Mouse (Mus musculus): Measurements from ENCODE around the gene 1810010H24Rik. TPM values are rescaled to one million over a fixed set of nuclear protein-coding genes. Genes with fewer than 3 reads are reported as not detected.

The 1810010H24Rik gene
- polyA plus RNA-seq, 1 experiment from 2014 or later, result 2.5 TPM

DNA sequence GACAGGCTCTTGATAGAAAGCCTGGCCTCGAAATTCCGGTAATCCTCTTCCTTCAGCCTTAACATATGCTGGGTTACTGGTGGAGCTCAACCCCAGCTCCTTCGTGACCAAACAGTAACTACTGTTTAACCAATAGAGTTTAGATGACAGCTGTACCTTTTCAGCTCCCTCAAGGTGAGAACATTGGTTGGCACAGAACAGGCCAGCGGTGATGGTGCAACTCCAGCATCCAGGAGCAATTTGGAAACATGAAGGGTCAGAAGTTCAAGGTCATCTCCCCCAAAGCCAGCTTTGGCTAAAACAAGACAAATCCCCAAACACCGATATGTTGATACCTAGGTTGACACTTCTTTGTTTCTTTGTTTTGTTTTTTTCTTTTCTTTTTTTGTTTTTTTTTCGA, 3.3 kb downstream of the 1810010H24Rik start:
- Histone ChIP-seq H3K4me2 (replicated peaks; ENCODE audit: low read depth, low read length) (peak overlapping the region; percentile 93), H3K36me3 (ENCODE audit: control insufficient read depth, insufficient read depth, low read length) (no peaks in the 10 kb centered on the region), H3K9me3 (ENCODE audit: control insufficient read depth, low read depth, low read length) (no peaks in the 10 kb centered on the region), H3K4me3 (ENCODE audit: low read depth, low read length) (peak overlapping the region; percentile 51), H3K4me1 (ENCODE audit: control insufficient read depth, insufficient read depth, low read length) (peaks cover 11% of the 10 kb centered on the region; the same call in 1 of the 2 replicates), H3K27me3 (ENCODE audit: control insufficient read depth, insufficient read depth, low read length) (no peaks in the 10 kb centered on the region), H3K9ac (replicated peaks; ENCODE audit: low read depth, low read length) (peak overlapping the region; percentile 51; the same call in 1 of the 2 replicates), H3K27ac (ENCODE audit: low read length) (no peak overlapping the region)
- ATAC-seq (ENCODE audit: insufficient number of reproducible peaks, insufficient read depth, low FRiP score, low read depth), result no peak
- 52% methylated on average over 6 of the region's 6 CpGs for WGBS

DNA sequence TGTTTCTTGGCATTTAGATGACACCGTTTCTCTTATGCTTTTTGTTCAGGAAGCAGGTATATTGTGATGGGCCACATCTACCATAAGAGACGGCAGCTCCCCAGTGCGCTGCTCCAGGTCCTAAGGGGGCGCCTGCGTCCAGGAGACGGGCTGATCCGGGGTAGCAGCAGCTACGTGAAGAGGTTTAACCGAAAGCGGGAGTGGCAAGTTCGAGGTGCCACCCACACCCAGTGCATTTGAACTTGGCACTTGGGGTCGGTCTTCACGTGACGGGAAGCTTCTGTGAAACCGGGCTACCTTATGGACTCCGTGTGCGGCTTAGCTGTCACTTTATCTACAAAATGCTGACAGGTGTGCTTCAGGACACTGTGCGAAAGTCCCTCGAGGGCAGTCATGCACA, 4.1 kb downstream of the 1810010H24Rik start:
- H3K4me3 ChIP-seq (ENCODE audit: low read depth, low read length), result no peak overlapping the region
- H3K36me3 ChIP-seq (ENCODE audit: control insufficient read depth, insufficient read depth, low read length), result no peaks in the 10 kb centered on the region
- no peaks in the 10 kb centered on the region for H3K9me3 ChIP-seq (ENCODE audit: control insufficient read depth, low read depth, low read length)
- no peak overlapping the region for H3K27ac ChIP-seq (ENCODE audit: low read length)
- no peak for ATAC-seq (ENCODE audit: insufficient number of reproducible peaks, insufficient read depth, low FRiP score, low read depth)
- no peak overlapping the region for H3K9ac ChIP-seq (replicated peaks; ENCODE audit: low read depth, low read length)
- no peak overlapping the region for H3K4me2 ChIP-seq (replicated peaks; ENCODE audit: low read depth, low read length)
- H3K27me3 ChIP-seq (ENCODE audit: control insufficient read depth, insufficient read depth, low read length), result no peaks in the 10 kb centered on the region
- peaks cover 11% of the 10 kb centered on the region; the same call in 1 of the 2 replicates for H3K4me1 ChIP-seq (ENCODE audit: control insufficient read depth, insufficient read depth, low read length)
- 42% methylated on average over 19 of the region's 19 CpGs for WGBS

DNA sequence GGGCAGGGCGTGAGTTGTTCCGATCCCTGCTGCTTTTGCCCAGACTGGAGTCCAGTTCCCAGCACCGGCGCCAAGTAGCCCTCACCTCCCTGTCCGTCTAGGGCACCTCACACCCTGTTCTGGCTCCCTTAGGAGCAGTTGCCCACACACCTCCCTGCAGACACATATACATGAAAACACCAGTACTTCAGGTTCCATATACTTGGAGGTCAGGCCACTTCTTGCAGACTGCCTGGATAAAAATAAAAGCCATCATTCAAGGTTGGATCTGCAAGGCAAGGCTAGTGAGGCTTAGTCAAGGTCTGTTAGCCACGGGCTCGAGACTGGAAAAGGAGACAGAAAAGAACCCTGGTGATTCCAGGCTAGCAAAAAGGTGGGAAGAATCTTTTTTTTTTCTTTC, 6.2 kb downstream of the 1810010H24Rik start:
- H3K36me3 ChIP-seq (ENCODE audit: control insufficient read depth, insufficient read depth, low read length), result peaks cover 7% of the 10 kb centered on the region
- H3K9me3 ChIP-seq (ENCODE audit: control insufficient read depth, low read depth, low read length), result no peaks in the 10 kb centered on the region
- ATAC-seq (ENCODE audit: insufficient number of reproducible peaks, insufficient read depth, low FRiP score, low read depth), result no peak
- H3K27me3 ChIP-seq (ENCODE audit: control insufficient read depth, insufficient read depth, low read length), result no peaks in the 10 kb centered on the region
- H3K4me1 ChIP-seq (ENCODE audit: control insufficient read depth, insufficient read depth, low read length), result peaks cover 2% of the 10 kb centered on the region; the same call in 1 of the 2 replicates
- 47% methylated on average over 7 of the region's 7 CpGs for WGBS
- no peak overlapping the region for H3K4me2 ChIP-seq (replicated peaks; ENCODE audit: low read depth, low read length)
- no peak overlapping the region for H3K27ac ChIP-seq (ENCODE audit: low read length)
- H3K9ac ChIP-seq (replicated peaks; ENCODE audit: low read depth, low read length), result no peak overlapping the region
- no peak overlapping the region for H3K4me3 ChIP-seq (ENCODE audit: low read depth, low read length)

DNA sequence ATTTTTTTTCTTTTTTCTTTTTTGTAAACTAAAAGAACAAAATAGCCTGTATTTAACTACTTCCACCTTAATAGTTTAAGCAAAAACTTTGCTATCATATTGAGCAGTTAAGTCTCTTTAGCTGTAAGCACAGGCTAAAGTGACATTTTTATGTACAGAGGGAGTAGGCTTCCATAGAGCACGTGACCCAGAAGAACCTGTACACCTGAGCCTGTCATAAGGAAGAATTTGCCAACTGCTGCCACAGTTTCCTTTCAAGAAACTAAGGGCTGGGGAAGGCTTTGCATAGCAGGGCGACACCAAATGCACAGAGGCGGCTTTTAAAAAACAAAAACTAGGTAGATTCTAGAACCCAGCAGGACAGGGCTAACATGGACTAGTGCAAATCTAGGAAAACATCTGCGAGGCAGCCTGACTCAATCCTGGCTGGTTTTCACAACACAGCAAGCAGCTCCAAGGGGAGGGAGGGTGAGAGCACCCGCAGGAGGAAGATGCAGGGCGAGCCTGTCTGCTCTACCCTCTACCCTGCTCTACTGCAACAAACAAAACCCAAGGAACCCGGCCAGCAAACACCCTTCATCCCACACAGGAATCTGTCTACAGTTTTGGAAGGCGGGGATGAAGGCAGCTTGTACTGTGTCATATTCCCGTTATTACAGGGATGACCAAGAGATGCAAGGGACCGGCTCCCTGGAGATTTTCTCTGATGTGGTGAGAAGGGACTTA, 8.8 kb downstream of the 1810010H24Rik start:
- Histone ChIP-seq H3K9ac (replicated peaks; ENCODE audit: low read depth, low read length) (no peak overlapping the region), H3K27me3 (ENCODE audit: control insufficient read depth, insufficient read depth, low read length) (no peaks in the 10 kb centered on the region), H3K4me3 (ENCODE audit: low read depth, low read length) (no peak overlapping the region), H3K4me1 (ENCODE audit: control insufficient read depth, insufficient read depth, low read length) (no peaks in the 10 kb centered on the region), H3K4me2 (replicated peaks; ENCODE audit: low read depth, low read length) (no peak overlapping the region), H3K27ac (ENCODE audit: low read length) (no peak overlapping the region), H3K9me3 (ENCODE audit: control insufficient read depth, low read depth, low read length) (no peaks in the 10 kb centered on the region), H3K36me3 (ENCODE audit: control insufficient read depth, insufficient read depth, low read length) (peaks cover 17% of the 10 kb centered on the region)
- 82% methylated on average over 10 of the region's 10 CpGs for whole genome bisulfite sequencing
- no peak for ATAC-seq (ENCODE audit: insufficient number of reproducible peaks, insufficient read depth, low FRiP score, low read depth)

DNA sequence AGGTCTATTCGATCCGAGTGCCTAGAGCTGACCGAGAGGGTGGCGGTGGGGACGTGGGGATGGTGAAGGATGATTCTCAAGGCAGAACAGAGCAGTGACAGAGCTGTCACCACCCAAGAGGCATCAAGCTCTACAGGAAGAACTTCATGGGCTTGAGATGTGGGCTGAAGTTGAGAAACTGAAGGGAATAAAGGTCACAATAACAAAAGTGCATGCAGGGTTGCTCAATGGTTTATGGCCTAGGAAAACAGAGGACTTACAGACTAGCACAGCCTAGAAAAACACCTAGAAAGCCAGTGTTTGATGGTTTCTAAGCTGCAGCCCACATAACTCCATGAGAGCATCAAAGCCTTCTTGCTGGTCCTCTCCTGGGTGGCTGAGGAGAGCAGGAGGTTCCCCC, 13.9 kb downstream of the 1810010H24Rik start:
- H3K27me3 ChIP-seq (ENCODE audit: control insufficient read depth, insufficient read depth, low read length), result no peaks in the 10 kb centered on the region
- no peak for ATAC-seq (ENCODE audit: insufficient number of reproducible peaks, insufficient read depth, low FRiP score, low read depth)
- WGBS, result 95% methylated on average over 5 of the region's 5 CpGs
- no peak overlapping the region for H3K27ac ChIP-seq (ENCODE audit: low read length)
- no peak overlapping the region for H3K9ac ChIP-seq (replicated peaks; ENCODE audit: low read depth, low read length)
- H3K4me3 ChIP-seq (ENCODE audit: low read depth, low read length), result no peak overlapping the region
- peaks cover 54% of the 10 kb centered on the region for H3K36me3 ChIP-seq (ENCODE audit: control insufficient read depth, insufficient read depth, low read length)
- no peaks in the 10 kb centered on the region for H3K9me3 ChIP-seq (ENCODE audit: control insufficient read depth, low read depth, low read length)
- H3K4me2 ChIP-seq (replicated peaks; ENCODE audit: low read depth, low read length), result no peak overlapping the region
- H3K4me1 ChIP-seq (ENCODE audit: control insufficient read depth, insufficient read depth, low read length), result no peaks in the 10 kb centered on the region

DNA sequence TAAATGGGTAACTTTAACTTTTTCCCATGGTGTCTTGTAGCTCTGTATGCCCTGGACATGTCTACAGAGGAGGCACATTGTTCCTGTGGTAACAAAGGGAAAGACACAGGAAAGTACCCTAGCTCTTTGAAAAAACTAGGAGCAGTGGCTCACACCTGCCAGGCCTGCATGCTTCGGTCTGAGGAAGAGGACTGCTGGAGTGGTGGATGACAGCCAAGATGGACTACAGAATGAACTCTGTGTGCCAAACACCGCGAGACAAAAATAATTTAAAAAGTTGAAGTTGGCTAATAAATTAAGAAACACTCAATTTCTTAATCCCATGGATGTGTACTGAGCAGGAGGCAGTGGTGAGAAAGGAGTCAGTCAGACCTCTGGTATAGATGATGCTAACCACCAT, 15.9 kb downstream of the 1810010H24Rik start:
- H3K9ac ChIP-seq (replicated peaks; ENCODE audit: low read depth, low read length), result no peak overlapping the region
- H3K27me3 ChIP-seq (ENCODE audit: control insufficient read depth, insufficient read depth, low read length), result no peaks in the 10 kb centered on the region
- ATAC-seq (ENCODE audit: insufficient number of reproducible peaks, insufficient read depth, low FRiP score, low read depth), result no peak
- no peak overlapping the region for H3K4me3 ChIP-seq (ENCODE audit: low read depth, low read length)
- H3K4me2 ChIP-seq (replicated peaks; ENCODE audit: low read depth, low read length), result no peak overlapping the region
- H3K9me3 ChIP-seq (ENCODE audit: control insufficient read depth, low read depth, low read length), result no peaks in the 10 kb centered on the region
- peaks cover 56% of the 10 kb centered on the region for H3K36me3 ChIP-seq (ENCODE audit: control insufficient read depth, insufficient read depth, low read length)
- 88% methylated on average over 3 of the region's 3 CpGs for WGBS
- H3K27ac ChIP-seq (ENCODE audit: low read length), result no peak overlapping the region
- H3K4me1 ChIP-seq (ENCODE audit: control insufficient read depth, insufficient read depth, low read length), result no peaks in the 10 kb centered on the region

DNA sequence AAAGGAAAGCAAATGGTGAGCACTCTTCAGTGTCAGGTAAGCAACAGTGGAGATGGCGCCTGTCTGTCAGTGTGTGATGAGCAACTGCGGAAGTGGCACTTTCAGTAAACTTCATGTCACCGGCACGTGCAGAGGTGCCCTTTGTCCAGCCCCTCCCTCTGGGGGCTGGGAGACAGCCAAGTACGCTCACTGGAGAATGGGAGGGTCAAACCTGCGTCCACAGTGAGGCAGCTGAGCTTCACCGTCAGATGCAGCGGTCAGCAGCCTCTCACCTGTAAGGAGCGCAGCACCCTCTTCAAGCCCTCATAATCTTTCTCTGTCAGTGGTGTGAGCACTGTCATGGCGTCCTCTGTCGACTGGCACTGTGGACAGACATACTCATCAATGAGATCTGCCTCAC, 17.9 kb downstream of the 1810010H24Rik start:
- Histone ChIP-seq H3K27me3 (ENCODE audit: control insufficient read depth, insufficient read depth, low read length) (no peaks in the 10 kb centered on the region), H3K4me2 (replicated peaks; ENCODE audit: low read depth, low read length) (no peak overlapping the region), H3K27ac (ENCODE audit: low read length) (no peak overlapping the region), H3K9ac (replicated peaks; ENCODE audit: low read depth, low read length) (no peak overlapping the region), H3K9me3 (ENCODE audit: control insufficient read depth, low read depth, low read length) (no peaks in the 10 kb centered on the region), H3K36me3 (ENCODE audit: control insufficient read depth, insufficient read depth, low read length) (peaks cover 54% of the 10 kb centered on the region), H3K4me1 (ENCODE audit: control insufficient read depth, insufficient read depth, low read length) (no peaks in the 10 kb centered on the region), H3K4me3 (ENCODE audit: low read depth, low read length) (no peak overlapping the region)
- 0 out of 2 replicates have a peak, but pooled peaks have one; percentile 23 for ATAC-seq (ENCODE audit: insufficient number of reproducible peaks, insufficient read depth, low FRiP score, low read depth)
- WGBS, result 92% methylated on average over 11 of the region's 11 CpGs

DNA sequence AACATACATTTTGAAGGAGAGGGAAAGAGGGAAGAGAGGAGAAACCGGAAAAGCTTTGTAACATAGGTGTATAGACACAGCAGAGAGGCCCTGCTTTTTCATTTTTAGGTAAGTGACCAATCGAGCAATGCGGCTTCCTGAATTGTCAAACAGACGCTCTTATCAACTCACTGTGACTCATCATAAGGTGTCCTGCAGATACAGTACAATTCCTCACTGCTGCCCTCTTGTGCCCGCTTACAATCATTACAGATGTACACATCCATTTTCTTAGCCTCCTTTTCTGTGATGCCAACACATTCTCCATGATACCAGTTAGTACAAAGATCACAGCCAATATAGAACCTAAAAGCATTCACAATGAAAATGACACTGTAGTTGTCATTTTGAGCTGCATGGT, 18.8 kb downstream of the 1810010H24Rik start:
- Histone ChIP-seq H3K4me1 (ENCODE audit: control insufficient read depth, insufficient read depth, low read length) (no peaks in the 10 kb centered on the region), H3K27ac (ENCODE audit: low read length) (no peak overlapping the region), H3K4me2 (replicated peaks; ENCODE audit: low read depth, low read length) (no peak overlapping the region), H3K9me3 (ENCODE audit: control insufficient read depth, low read depth, low read length) (no peaks in the 10 kb centered on the region), H3K27me3 (ENCODE audit: control insufficient read depth, insufficient read depth, low read length) (no peaks in the 10 kb centered on the region), H3K36me3 (ENCODE audit: control insufficient read depth, insufficient read depth, low read length) (peaks cover 53% of the 10 kb centered on the region), H3K9ac (replicated peaks; ENCODE audit: low read depth, low read length) (no peak overlapping the region), H3K4me3 (ENCODE audit: low read depth, low read length) (no peak overlapping the region)
- no peak for ATAC-seq (ENCODE audit: insufficient number of reproducible peaks, insufficient read depth, low FRiP score, low read depth)
- 46% methylated on average over 5 of the region's 5 CpGs for WGBS

DNA sequence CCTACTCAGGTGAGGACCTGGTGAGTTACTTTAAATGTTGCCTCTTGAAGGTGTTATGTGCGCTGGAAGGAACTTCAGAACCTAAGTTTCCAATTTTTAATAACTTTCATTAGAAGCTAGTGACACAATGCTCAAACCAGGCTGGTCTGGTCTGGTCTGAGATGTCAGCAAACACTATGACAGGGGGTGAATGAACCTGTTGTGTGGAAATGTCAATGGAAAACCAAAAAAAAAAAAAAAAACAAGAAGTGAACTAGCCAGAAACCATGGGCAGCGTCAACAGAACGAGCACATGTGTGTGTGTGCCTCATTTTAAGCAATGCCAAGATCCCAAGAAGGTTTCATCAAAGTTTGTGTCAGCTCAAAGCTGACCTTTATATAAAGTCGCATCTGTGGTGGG, 20.1 kb downstream of the 1810010H24Rik start:
- Histone ChIP-seq H3K4me1 (ENCODE audit: control insufficient read depth, insufficient read depth, low read length) (no peaks in the 10 kb centered on the region), H3K27me3 (ENCODE audit: control insufficient read depth, insufficient read depth, low read length) (no peaks in the 10 kb centered on the region), H3K36me3 (ENCODE audit: control insufficient read depth, insufficient read depth, low read length) (peaks cover 43% of the 10 kb centered on the region), H3K4me2 (replicated peaks; ENCODE audit: low read depth, low read length) (no peak overlapping the region), H3K4me3 (ENCODE audit: low read depth, low read length) (no peak overlapping the region), H3K9me3 (ENCODE audit: control insufficient read depth, low read depth, low read length) (no peaks in the 10 kb centered on the region), H3K9ac (replicated peaks; ENCODE audit: low read depth, low read length) (no peak overlapping the region), H3K27ac (ENCODE audit: low read length) (no peak overlapping the region)
- 87% methylated on average over 4 of the region's 4 CpGs for whole genome bisulfite sequencing
- ATAC-seq (ENCODE audit: insufficient number of reproducible peaks, insufficient read depth, low FRiP score, low read depth), result no peak

All from stomach, embryonic 14.5 days (tissue).